Mouse (Mus musculus) embryonic fibroblast, embryonic 13.5 days (primary cell): ENCODE measurements around the gene Plekhh3.

ENCODE experiments used
- CTCF ChIP-seq: IDR thresholded peaks from 2 replicates; pipeline ENCODE4 v1.5.1; 2011; ENCODE audit warnings: mild to moderate bottlenecking, control low read depth, low read length, moderate library complexity, borderline replicate concordance; ENCODE audit not compliant: insufficient read depth
- POLR2A ChIP-seq: IDR thresholded peaks from 2 replicates; pipeline ENCODE4 v1.6.1; 2011; ENCODE audit warnings: low read depth, mild to moderate bottlenecking, control low read depth, low read length, moderate library complexity

- TF ChIP-seq CTCF = no peak
- TF ChIP-seq POLR2A = no peak; the same call in 1 of the 2 replicates
Measured at GRCm38 (mm10) chr11:101173112-101173511, 2.0 kb upstream of the Plekhh3 start.
